Mouse (Mus musculus): ENCODE data around the gene Defb6. TPM values are rescaled to one million over a fixed set of nuclear protein-coding genes. Genes with fewer than 3 reads are reported as not detected.

The Defb6 gene
- not detected in 2 replicates for polyA plus RNA-seq (2016; fragmentation: Nextera tagmentation; extraction: Ambion mirVana)

DNA sequence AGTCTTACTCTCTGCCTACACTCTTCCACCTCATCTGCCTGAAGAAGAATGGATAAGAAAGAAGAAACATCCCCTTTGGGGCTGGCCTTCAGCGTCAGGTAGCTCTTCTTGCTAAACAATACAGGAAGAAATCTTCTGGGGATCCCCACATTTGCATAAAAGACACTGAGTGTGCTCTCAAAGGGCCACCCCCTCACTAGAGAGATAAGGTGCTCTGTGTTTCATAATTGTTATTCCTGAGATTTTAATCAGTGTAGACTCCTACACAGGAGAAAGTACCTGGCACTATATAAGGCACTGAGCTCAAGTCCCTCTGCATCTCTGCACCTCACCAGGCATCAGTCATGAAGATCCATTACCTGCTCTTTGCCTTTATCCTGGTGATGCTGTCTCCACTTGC lies at the start of gene Defb6:
Defb6 (plus strand) TSS at position 318 of the 400 bp plus-strand sequence.
- DNase-seq (ENCODE audit: low spot score) = no peak
- H3K27ac ChIP-seq = no peak within 1 kb of the TSS
- 68% methylated on average over 1 of the region's 1 CpGs for WGBS

DNA sequence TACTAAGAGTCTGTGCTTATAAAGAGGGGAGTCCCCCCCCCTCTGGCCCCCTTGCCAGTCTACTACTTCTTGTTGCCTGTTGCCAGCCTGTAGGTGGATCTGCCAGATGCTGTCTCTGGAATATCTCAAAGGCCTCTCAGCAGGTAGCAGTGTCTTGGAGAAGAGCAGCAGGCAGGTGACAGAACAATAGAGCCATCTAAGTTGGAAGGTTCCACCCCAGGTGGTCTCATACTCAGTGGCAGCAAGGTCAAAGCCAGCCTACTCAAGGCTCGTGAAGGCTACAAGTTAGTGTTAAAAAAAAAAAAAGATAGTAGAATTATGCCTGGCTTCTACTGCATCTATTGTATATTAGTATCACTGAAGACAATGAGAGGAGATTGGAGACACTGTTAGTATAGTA lies 12.8 kb downstream of the Defb6 start:
- H3K4me1 ChIP-seq (replicated peaks) = no peaks in the 10 kb centered on the region

More for the DNA sequence above, at the start of gene Defb6:
- Histone ChIP-seq H3K4me1 (replicated peaks) (no peaks in the 10 kb centered on the region), H3K27me3 (ENCODE audit: insufficient read depth, poor library complexity, severe bottlenecking) (no peaks in the 10 kb centered on the region), H3K9me3 (peaks cover 7% of the 10 kb centered on the region; the same call in 1 of the 2 replicates), H3K4me3 (no peak within 1 kb of the TSS), H3K36me3 (no peaks in the 10 kb centered on the region)

DNA sequence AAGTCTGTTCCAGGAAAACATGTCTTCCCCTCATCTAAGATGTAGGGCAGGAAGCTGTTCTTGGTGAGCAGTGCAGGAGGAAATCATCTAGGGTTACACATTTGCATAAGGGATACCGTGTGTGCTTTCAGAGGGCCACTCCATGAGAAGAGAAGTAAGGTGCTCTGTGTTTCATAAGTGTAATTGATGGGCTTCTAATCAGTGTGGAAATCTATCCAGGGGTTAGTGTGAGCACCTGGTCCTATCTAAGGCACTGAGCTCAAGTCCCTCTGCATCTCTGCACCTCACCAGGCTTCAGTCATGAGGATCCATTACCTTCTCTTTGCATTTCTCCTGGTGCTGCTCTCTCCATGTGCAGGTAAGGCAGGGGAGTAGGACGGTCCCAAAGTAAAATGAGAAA lies 14.3 kb downstream of the Defb6 start, which contains the start of gene Defb46:
Defb46 (plus strand) TSS at position 301 of the 400 bp plus-strand sequence.
- Histone ChIP-seq H3K27me3 (ENCODE audit: insufficient read depth, poor library complexity, severe bottlenecking) (no peaks in the 10 kb centered on the region), H3K4me1 (replicated peaks) (no peaks in the 10 kb centered on the region), H3K4me3 (no peak within 1 kb of the TSS), H3K9me3 (peaks cover 3% of the 10 kb centered on the region), H3K27ac (no peak within 1 kb of the TSS), H3K36me3 (no peaks in the 10 kb centered on the region)
- 81% methylated on average over 2 of the region's 2 CpGs for WGBS
- no peak for DNase-seq (ENCODE audit: low spot score)

More for the DNA sequence above, 12.8 kb downstream of the Defb6 start:
- Histone ChIP-seq H3K27ac (no peak overlapping the region), H3K36me3 (no peaks in the 10 kb centered on the region), H3K4me3 (no peak overlapping the region), H3K9me3 (no peaks in the 10 kb centered on the region), H3K27me3 (ENCODE audit: insufficient read depth, poor library complexity, severe bottlenecking) (no peaks in the 10 kb centered on the region)
- DNase-seq (ENCODE audit: low spot score) = no peak
- 77% methylated on average over 1 of the region's 1 CpGs for WGBS

DNA sequence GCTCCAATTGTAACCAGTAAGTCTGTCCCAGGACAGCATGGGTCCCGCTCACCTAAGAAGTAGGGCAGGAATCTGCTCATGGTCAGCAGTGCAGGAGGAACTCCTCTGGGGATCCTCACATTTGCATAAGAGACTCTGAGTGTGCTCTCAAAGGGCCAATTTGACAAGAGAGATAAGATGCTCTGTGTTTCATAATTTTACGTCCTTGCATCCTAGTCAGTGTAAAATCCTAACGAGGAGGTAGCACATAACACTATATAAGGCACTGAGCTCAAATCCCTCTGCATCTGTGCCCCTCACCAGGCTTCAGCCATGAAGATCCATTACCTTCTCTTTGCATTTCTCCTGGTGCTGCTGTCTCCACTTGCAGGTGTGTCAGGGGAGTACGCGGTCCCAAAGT lies 22.0 kb downstream of the Defb6 start, which contains the start of gene Defb5:
Defb5 (plus strand) TSS at position 301 of the 400 bp plus-strand sequence.
- Histone ChIP-seq H3K4me3 (no peak within 1 kb of the TSS), H3K9me3 (peaks cover 8% of the 10 kb centered on the region), H3K27ac (no peak within 1 kb of the TSS), H3K36me3 (no peaks in the 10 kb centered on the region), H3K27me3 (ENCODE audit: insufficient read depth, poor library complexity, severe bottlenecking) (no peaks in the 10 kb centered on the region), H3K4me1 (replicated peaks) (no peaks in the 10 kb centered on the region)
- DNase-seq (ENCODE audit: low spot score) = no peak
- WGBS = 91% methylated on average over 5 of the region's 5 CpGs

DNA sequence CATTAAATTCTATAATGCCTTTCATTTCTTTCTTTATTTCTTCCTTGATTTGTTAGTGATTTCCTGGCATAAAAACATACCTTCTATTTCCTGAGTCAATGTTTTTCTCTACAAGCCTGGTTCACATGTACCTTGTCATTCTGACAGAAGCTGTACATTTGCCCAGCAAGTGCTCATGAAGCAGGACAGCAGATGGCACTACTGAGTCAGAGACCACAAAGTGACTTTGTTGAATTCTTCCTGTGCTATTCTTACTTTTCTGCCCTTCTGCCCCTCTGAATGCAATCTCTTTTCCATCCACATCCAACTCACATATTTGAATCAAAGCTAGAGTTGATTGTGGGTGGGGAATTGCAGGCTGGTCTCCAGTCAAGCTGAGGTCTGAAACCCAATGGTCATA lies 32.9 kb downstream of the Defb6 start:
- Histone ChIP-seq H3K4me1 (replicated peaks) (no peaks in the 10 kb centered on the region), H3K9me3 (peaks cover 15% of the 10 kb centered on the region; the same call in 1 of the 2 replicates), H3K36me3 (no peaks in the 10 kb centered on the region), H3K27ac (no peak overlapping the region), H3K4me3 (no peak overlapping the region), H3K27me3 (ENCODE audit: insufficient read depth, poor library complexity, severe bottlenecking) (no peaks in the 10 kb centered on the region)
- no peak for DNase-seq (ENCODE audit: low spot score)

DNA sequence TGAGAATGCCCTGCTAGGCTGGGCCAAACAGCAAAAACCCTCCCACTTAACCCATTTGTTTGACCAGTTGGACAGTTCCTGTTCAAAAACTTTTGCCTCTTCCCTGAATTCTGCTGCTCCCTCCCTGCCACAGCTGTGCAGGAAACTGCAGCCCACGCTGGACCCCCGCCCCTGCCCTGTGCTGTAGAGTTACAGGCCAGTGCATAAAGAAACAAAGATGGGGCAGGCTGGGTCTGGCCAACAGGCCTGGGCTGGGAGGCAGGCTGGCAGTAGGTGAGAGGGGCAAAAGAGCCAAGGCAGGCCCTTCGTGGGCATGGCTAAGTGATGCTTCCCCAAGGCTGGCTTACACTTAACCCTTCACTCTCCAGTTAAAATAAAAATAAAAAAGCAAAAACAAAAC lies 34.4 kb downstream of the Defb6 start:
- no peak overlapping the region for H3K27ac ChIP-seq
- H3K27me3 ChIP-seq (ENCODE audit: insufficient read depth, poor library complexity, severe bottlenecking) = no peaks in the 10 kb centered on the region
- no peaks in the 10 kb centered on the region for H3K36me3 ChIP-seq
- H3K9me3 ChIP-seq = peaks cover 6% of the 10 kb centered on the region; the same call in 1 of the 2 replicates
- no peaks in the 10 kb centered on the region for H3K4me1 ChIP-seq (replicated peaks)
- WGBS = 58% methylated on average over 3 of the region's 3 CpGs
- no peak overlapping the region for H3K4me3 ChIP-seq
- no peak for DNase-seq (ENCODE audit: low spot score)

Other genes with a start within 250 kb of the Defb6 start
- gene Defb40, start 247.2 kb upstream of the Defb6 start, polyA plus RNA-seq (2016; fragmentation: Nextera tagmentation; extraction: Ambion mirVana) = not detected in 2 replicates
- gene Defb37, start 234.4 kb upstream of the Defb6 start, polyA plus RNA-seq (2016; fragmentation: Nextera tagmentation; extraction: Ambion mirVana) = not detected in 2 replicates
- gene Defb38, start 198.9 kb upstream of the Defb6 start, polyA plus RNA-seq (2016; fragmentation: Nextera tagmentation; extraction: Ambion mirVana) = not detected in 2 replicates
- not detected in 2 replicates for gene Defb39, start 160.7 kb upstream of the Defb6 start, polyA plus RNA-seq (2016; fragmentation: Nextera tagmentation; extraction: Ambion mirVana)
- not detected in 2 replicates for gene Defb12, start 110.6 kb upstream of the Defb6 start, polyA plus RNA-seq (2016; fragmentation: Nextera tagmentation; extraction: Ambion mirVana)
- gene Defb34, start 101.7 kb upstream of the Defb6 start, polyA plus RNA-seq (2016; fragmentation: Nextera tagmentation; extraction: Ambion mirVana) = not detected in 2 replicates
- gene Gm45826, start 84.7 kb upstream of the Defb6 start, polyA plus RNA-seq (2016; fragmentation: Nextera tagmentation; extraction: Ambion mirVana) = not detected in 2 replicates
- gene Defb14, start 31.1 kb upstream of the Defb6 start, polyA plus RNA-seq (2016; fragmentation: Nextera tagmentation; extraction: Ambion mirVana) = not detected in 2 replicates
- not detected in 2 replicates for gene Defb4, start 26.8 kb upstream of the Defb6 start, polyA plus RNA-seq (2016; fragmentation: Nextera tagmentation; extraction: Ambion mirVana)
- not detected in 2 replicates for gene Defb46, start 14.4 kb downstream of the Defb6 start, polyA plus RNA-seq (2016; fragmentation: Nextera tagmentation; extraction: Ambion mirVana)
- gene Defb5, start 22.1 kb downstream of the Defb6 start, polyA plus RNA-seq (2016; fragmentation: Nextera tagmentation; extraction: Ambion mirVana) = not detected in 2 replicates
- not detected in 2 replicates for gene Defb3, start 67.9 kb downstream of the Defb6 start, polyA plus RNA-seq (2016; fragmentation: Nextera tagmentation; extraction: Ambion mirVana)
- gene Defb8, start 222.1 kb downstream of the Defb6 start, polyA plus RNA-seq (2016; fragmentation: Nextera tagmentation; extraction: Ambion mirVana) = not detected in 2 replicates

Measured in hindbrain, embryonic 10.5 days (tissue).